Mouse (Mus musculus) central nervous system, embryonic 11.5 days (tissue): ENCODE results near the gene Stk17b. TPM values are rescaled to one million over a fixed set of nuclear protein-coding genes. Genes with fewer than 3 reads are reported as not detected.

Experiments
- polyA plus RNA-seq: library from polyadenylated mRNA; depleted of rRNA; stranded (reverse); fragments of >200 nt; gene quantifications from 2 replicates; pipeline ENCODE4 v1.2.3, GENCODE M21; 2012; rRNA removed

Gene Stk17b
- 4.6 and 6.4 TPM in 2 replicates for polyA plus RNA-seq

DNA sequence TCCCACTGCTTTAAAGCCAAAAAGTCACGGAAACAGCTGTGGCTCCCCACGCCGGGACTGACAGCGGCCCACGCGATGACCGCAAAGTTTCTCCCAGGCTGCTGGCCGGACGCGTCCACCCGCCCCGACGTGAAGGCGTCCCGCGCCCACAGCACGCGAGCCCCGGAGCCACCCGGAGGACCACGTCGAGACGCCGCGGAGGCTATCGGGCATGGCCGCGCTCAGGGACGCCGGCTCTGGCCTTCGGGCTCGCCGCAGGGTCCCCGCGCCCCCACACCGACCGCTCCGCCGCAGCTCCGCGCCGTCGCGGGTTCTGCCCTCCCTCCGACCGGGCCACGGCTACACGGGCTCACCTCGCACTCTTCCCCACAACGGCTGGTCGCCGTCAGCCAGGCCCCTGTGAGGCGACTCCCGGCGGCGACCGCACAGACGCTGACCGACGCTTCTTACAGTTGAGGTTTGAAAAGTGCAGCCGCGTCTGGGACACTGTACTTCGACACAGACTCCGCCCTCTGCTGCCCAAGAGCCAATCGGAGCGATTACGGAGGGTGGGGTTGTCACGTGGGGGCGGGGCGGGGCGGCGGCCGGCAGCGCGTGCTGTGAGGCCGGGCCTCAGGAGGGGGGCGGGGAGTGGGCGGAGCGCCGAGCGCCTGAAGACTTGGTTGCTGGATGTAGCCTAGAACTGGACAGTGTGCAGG is at the start of gene Stk17b:
Stk17b (minus strand) TSS at position 504 of the 698 bp plus-strand sequence.

DNA sequence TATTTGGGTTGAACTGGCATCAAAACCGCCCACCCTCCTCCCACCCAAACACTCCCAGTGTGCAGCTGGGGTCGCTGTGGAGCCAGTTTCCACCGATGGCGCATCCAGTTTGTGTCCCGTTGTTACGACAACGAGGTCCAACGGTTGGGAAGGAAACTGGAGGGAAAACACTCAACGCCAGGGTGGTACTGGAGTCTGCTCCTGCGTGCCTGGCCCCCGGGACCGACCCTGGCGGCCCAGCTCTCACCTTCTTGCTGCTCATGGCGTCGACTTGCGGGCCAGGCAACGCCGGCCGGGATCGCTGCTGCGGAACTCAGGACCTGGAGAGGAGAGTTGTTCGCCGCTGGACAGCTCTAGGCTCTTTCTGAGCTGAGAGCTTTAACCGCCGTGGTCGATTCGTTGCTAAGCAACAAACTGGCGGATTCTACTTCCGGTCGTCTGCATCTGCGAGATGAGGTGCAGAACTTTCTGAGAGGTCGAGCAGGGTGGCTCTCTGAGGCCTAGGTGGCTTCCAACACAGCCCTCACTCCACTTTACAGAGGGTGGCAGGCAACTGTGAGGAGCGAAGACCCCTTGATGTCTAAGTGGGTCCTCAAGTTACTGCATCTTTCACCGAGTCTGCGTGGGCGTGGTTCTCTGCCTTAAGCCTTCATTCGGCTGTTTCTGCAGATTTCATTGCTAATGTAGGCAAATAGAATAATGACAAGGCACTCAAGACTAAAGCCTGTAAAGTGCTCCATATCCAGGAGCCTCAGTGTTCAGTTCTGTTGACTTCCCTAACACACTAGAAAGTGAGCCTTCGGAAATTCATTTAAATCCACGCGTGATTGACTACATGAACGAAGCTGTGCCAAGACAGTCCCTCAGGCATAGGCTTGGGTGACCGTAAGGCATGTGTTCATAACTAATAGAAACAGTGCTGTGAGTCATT is 78.3 kb downstream of the Stk17b start, which contains the start of gene Dnah7a:
Dnah7a (minus strand) TSS at position 354 of the 931 bp plus-strand sequence.

Other genes starting within 250 kb of the Stk17b start
- gene Dnah7a, start 78.4 kb downstream of the Stk17b start, polyA plus RNA-seq, result 3.2 and 4.5 TPM in 2 replicates